Mouse (Mus musculus) liver, adult 2 months (tissue): ENCODE data around the gene Elac2. TPM values are rescaled to one million over a fixed set of nuclear protein-coding genes. Genes with fewer than 3 reads are reported as not detected.

ENCODE experiments used
- DNase-seq: peaks from one replicate; pipeline ENCODE4 v3.0.0-alpha.2; 2011; ENCODE audit warnings: low read depth, low spot score; ENCODE audit errors: extremely low read depth
- H3K27ac ChIP-seq: fragments of 200-500 bp; replicated peaks from 2 replicates; pipeline ENCODE4 v1.5.1; 2012; ENCODE audit warnings: low read depth, mild to moderate bottlenecking, control low read depth, inconsistent platforms, low read length; ENCODE audit not compliant: insufficient read depth
- H3K27me3 ChIP-seq: fragments of 200-500 bp; 2 replicates; pipeline ENCODE4 v1.6.1; 2012; ENCODE audit warnings: mild to moderate bottlenecking, moderate library complexity, low read length, inconsistent platforms; ENCODE audit not compliant: control insufficient read depth, insufficient read depth
- H3K36me3 ChIP-seq: fragments of 200-500 bp; 2 replicates; pipeline ENCODE4 v1.6.1; 2012; ENCODE audit warnings: low read length, inconsistent platforms; ENCODE audit not compliant: control insufficient read depth, insufficient read depth
- H3K4me1 ChIP-seq: fragments of 200-500 bp; 2 replicates; pipeline ENCODE4 v1.6.1; 2011; ENCODE audit warnings: low read length; ENCODE audit not compliant: control insufficient read depth, insufficient read depth
- H3K4me3 ChIP-seq: fragments of 200-500 bp; 2 replicates; pipeline ENCODE4 v1.5.1; 2011; ENCODE audit warnings: low read depth, mild to moderate bottlenecking, control low read depth, low read length, moderate library complexity; ENCODE audit not compliant: insufficient read depth
- H3K79me2 ChIP-seq: fragments of 200-500 bp; 2 replicates; pipeline ENCODE4 v1.6.1; 2012; ENCODE audit warnings: inconsistent platforms, mild to moderate bottlenecking, low read length, moderate library complexity; ENCODE audit not compliant: control insufficient read depth, insufficient read depth
- H3K9ac ChIP-seq: fragments of 200-500 bp; 2 replicates; pipeline ENCODE4 v1.6.1; 2012; ENCODE audit warnings: low read depth, mild to moderate bottlenecking, control low read depth, inconsistent platforms, low read length
- CTCF ChIP-seq: fragments of 200-500 bp; IDR thresholded peaks from 2 replicates; pipeline ENCODE4 v1.5.1; 2011; ENCODE audit warnings: low read depth, low read length, control low read depth
- POLR2A ChIP-seq: fragments of 200-500 bp; IDR thresholded peaks from 2 replicates; pipeline ENCODE4 v1.6.1; 2011; ENCODE audit warnings: low read length, control low read depth; ENCODE audit not compliant: insufficient read depth; ENCODE audit errors: extremely low read depth
- WGBS: fragments of 180-500 bp; shearing (Covaris S2); methylation state at CpG from one replicate; pipeline ENCODE4 v1.1.7; 2018; 5-methylcytosine and 5-hydroxymethylcytosine counted together
- polyA plus RNA-seq: library from polyadenylated mRNA; depleted of rRNA; stranded (reverse); fragments of >200 nt; gene quantifications from 2 replicates; pipeline ENCODE4 v1.2.3, GENCODE M21; 2012; rRNA removed
- total RNA-seq: library from RNA; depleted of rRNA; stranded (reverse); fragments of >200 nt; gene quantifications from 2 replicates; pipeline ENCODE4 v1.2.3, GENCODE M21; 2014; rRNA removed

The Elac2 gene
- total and polyA plus RNA-seq, 2 experiments = 11.2 to 14.8 TPM

DNA sequence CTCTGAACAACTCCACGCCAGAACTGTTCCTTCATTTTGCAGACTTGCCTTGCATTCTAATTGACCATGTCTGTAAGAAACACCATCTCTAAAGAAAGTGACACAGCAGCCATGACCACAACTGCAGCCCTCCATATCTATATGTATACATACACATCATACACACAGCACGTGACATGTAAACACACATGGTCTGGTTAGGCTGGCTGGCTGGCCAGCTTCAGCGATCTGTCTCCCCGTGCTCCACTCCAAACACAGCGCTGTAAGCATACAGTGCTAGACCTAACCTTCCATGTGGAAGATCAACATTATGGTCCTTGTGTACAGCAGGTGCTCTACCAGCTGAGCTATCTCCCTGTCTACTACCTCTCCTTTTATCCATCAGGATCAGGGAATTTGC, 72.0 kb downstream of the Elac2 start:
- no peaks in the 10 kb centered on the region; the same call in 1 of the 2 replicates for H3K36me3 ChIP-seq
- H3K27me3 ChIP-seq = no peaks in the 10 kb centered on the region
- H3K27ac ChIP-seq = no peak overlapping the region
- H3K9ac ChIP-seq = no peak overlapping the region
- H3K4me1 ChIP-seq = no peaks in the 10 kb centered on the region
- no peak overlapping the region for H3K4me3 ChIP-seq
- DNase-seq = no peak
- 92% methylated on average over 5 of the region's 5 CpGs for WGBS
- no peak for TF ChIP-seq POLR2A
- no peak for TF ChIP-seq CTCF
- H3K79me2 ChIP-seq = no peaks in the 10 kb centered on the region

Other genes starting within 250 kb of the Elac2 start
- gene 1700086D15Rik, start 180.9 kb downstream of the Elac2 start, total RNA-seq = 0.09 TPM in 1 of 2 replicates, not detected in the other
- not detected in 2 replicates for gene 1700086D15Rik, start 180.9 kb downstream of the Elac2 start, polyA plus RNA-seq
- gene Arhgap44, start 183.9 kb downstream of the Elac2 start, total RNA-seq = 0.60 and 0.65 TPM in 2 replicates
- 0.47 and 0.64 TPM in 2 replicates for gene Arhgap44, start 183.9 kb downstream of the Elac2 start, polyA plus RNA-seq